Mouse (Mus musculus) midbrain, embryonic 12.5 days (tissue): ENCODE results near the gene Defa37. TPM values are rescaled to one million over a fixed set of nuclear protein-coding genes. Genes with fewer than 3 reads are reported as not detected.
"Not testable (repeated sequence)": the region's sequence is repeated elsewhere in the genome, so short reads cannot be mapped to it uniquely, and the experiment has no call there.

Source experiments
- ATAC-seq: fragments of 200-750 bp; cut with Nextera tagmentation; 2 replicates; pipeline ENCODE4 v1.8.0; 2017; ENCODE audit warnings: low read depth, moderate TSS enrichment, moderate library complexity; ENCODE audit not compliant: low FRiP score
- H3K27ac ChIP-seq: fragments of 300-500 bp; sonication (generic); replicated peaks from 2 replicates; pipeline ENCODE4 v1.5.1; 2016; ENCODE audit warnings: mild to moderate bottlenecking
- H3K27me3 ChIP-seq: fragments of 300-500 bp; sonication (generic); 2 replicates; pipeline ENCODE4 v1.6.1; 2016; ENCODE audit warnings: mild to moderate bottlenecking
- H3K36me3 ChIP-seq: fragments of 300-500 bp; sonication (generic); 2 replicates; pipeline ENCODE4 v1.6.1; 2016
- H3K4me1 ChIP-seq: fragments of 300-500 bp; sonication (generic); 2 replicates; pipeline ENCODE4 v1.6.1; 2016
- H3K4me2 ChIP-seq: fragments of 300-500 bp; sonication (generic); replicated peaks from 2 replicates; pipeline ENCODE4 v1.6.1; 2016; ENCODE audit warnings: mild to moderate bottlenecking, moderate library complexity
- H3K4me3 ChIP-seq: fragments of 300-500 bp; sonication (generic); 2 replicates; pipeline ENCODE4 v1.5.1; 2016; ENCODE audit warnings: mild to moderate bottlenecking
- H3K9ac ChIP-seq: fragments of 300-500 bp; sonication (generic); replicated peaks from 2 replicates; pipeline ENCODE4 v1.6.1; 2016; ENCODE audit warnings: mild to moderate bottlenecking, moderate library complexity
- H3K9me3 ChIP-seq: fragments of 300-500 bp; sonication (generic); 2 replicates; pipeline ENCODE4 v1.6.1; 2016; ENCODE audit warnings: mild to moderate bottlenecking
- WGBS: fragments of 180-500 bp; shearing (Covaris S2); methylation state at CpG from one replicate; pipeline ENCODE4 v1.1.7; 2016; 5-methylcytosine and 5-hydroxymethylcytosine counted together
- polyA plus RNA-seq: library from polyadenylated mRNA; unstranded; fragments of >200 nt; fragmentation: Nextera tagmentation; extraction: Ambion mirVana; gene quantifications from 2 replicates; pipeline ENCODE4 v1.2.1, GENCODE M21; 2016

Gene Defa37
- not detected in 2 replicates for polyA plus RNA-seq

DNA sequence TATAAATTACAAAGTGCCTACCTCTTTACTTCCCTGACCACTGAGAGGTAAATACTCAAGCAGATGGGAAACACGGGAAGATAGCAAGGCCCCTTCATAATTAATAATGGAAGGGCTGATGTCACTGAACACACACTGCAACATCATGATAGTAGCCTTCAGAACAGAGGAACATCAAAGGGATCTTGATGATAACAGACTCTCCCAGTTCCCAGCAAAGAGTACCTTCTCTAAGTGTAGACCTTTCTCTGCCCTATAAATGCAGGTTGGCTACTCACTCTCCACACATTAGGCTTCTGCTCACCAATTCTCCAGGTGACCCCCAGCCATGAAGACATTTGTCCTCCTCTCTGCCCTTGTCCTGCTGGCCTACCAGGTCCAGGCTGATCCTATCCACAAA is at the start of gene Defa37:
Gene Defa37 (plus strand): TSS at position 301 of the 400 bp plus-strand sequence.
- H3K27ac ChIP-seq, H3K9me3 ChIP-seq, H3K4me1 ChIP-seq, H3K27me3 ChIP-seq, H3K9ac ChIP-seq, H3K4me2 ChIP-seq, ATAC-seq, H3K36me3 ChIP-seq, H3K4me3 ChIP-seq: not testable (repeated sequence)
- no CpG with 5 or more reads among the region's 1 CpGs for WGBS

- not testable (repeated sequence) for ATAC-seq, H3K4me3 ChIP-seq, H3K4me1 ChIP-seq, H3K4me2 ChIP-seq, H3K36me3 ChIP-seq, H3K27ac ChIP-seq, H3K27me3 ChIP-seq, H3K9ac ChIP-seq, H3K9me3 ChIP-seq
- no CpG with 5 or more reads among the region's 2 CpGs for WGBS
These were observed 36.5 kb upstream of the Defa37 start, which contains the start of gene Defa32 for GRCm38 (mm10) chr8:21528732-21529131. Gene Defa32, plus strand, starts transcription at chr8:21529032.

DNA sequence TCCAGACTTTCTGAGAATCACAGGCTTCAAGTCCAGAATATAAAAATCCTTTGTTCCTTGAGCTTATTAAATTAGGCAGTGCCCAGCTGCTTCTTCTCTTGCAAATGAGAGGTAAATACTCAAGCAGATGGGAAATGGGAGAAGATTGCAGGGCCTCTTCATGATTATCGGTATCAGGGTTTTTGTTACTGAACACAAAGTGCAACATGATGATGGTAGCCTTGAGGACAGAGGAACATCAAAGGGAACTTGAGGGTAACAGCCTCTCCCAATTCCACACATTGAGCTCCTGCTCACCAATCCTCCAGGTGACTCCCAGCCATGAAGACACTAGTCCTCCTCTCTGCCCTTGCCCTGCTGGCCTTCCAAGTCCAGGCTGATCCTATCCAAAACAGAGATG is 17.5 kb downstream of the Defa37 start, which contains the start of gene Defa28:
Gene Defa28 (plus strand): TSS at position 301 of the 400 bp plus-strand sequence.
- no CpG with 5 or more reads among the region's 1 CpGs for WGBS
- H3K36me3 ChIP-seq, H3K9ac ChIP-seq, H3K27me3 ChIP-seq, ATAC-seq, H3K9me3 ChIP-seq, H3K4me1 ChIP-seq, H3K4me3 ChIP-seq, H3K4me2 ChIP-seq, H3K27ac ChIP-seq: not testable (repeated sequence)

DNA sequence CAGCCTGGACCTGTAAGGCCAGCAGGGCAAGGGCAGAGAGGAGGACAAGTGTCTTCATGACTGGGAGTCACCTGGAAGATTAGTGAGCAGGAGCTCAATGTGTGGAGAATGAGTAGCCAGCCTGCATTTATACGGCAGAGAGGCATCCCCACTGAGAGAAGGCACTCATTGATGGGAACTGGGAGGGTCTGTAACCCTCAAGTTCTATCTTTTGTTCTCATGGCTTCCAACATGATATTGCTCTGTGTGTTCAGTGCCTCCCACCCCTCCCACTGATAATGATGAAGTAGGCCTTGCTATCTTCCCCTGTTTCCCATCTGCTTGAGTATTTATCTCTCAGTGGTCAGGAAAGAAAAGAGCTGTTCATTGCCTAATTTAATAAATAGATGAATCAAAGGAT is 29.2 kb downstream of the Defa37 start, which contains the start of gene Gm7861:
Gene Gm7861 (minus strand): TSS at position 101 of the 400 bp plus-strand sequence.
- H3K27me3 ChIP-seq, H3K36me3 ChIP-seq, ATAC-seq, H3K9me3 ChIP-seq, H3K4me3 ChIP-seq, H3K27ac ChIP-seq, H3K4me1 ChIP-seq, H3K9ac ChIP-seq, H3K4me2 ChIP-seq: not testable (repeated sequence)
- WGBS, result no CpG with 5 or more reads among the region's 1 CpGs

Other genes with a start within 250 kb of the Defa37 start
- not detected in 2 replicates for gene Defa27, start 249.8 kb upstream of the Defa37 start, polyA plus RNA-seq
- not detected in 2 replicates for gene Defa29, start 238.4 kb upstream of the Defa37 start, polyA plus RNA-seq
- not detected in 2 replicates for gene Defa2, start 186.9 kb upstream of the Defa37 start, polyA plus RNA-seq
- not detected in 2 replicates for gene Defa33, start 173.6 kb upstream of the Defa37 start, polyA plus RNA-seq
- gene Defa36, start 138.0 kb upstream of the Defa37 start, polyA plus RNA-seq, result not detected in 2 replicates
- gene Gm7849, start 108.8 kb upstream of the Defa37 start, polyA plus RNA-seq, result not detected in 2 replicates
- not detected in 2 replicates for gene Defa20, start 56.1 kb upstream of the Defa37 start, polyA plus RNA-seq
- gene Defa32, start 36.4 kb upstream of the Defa37 start, polyA plus RNA-seq, result not detected in 2 replicates
- gene Defa28, start 17.6 kb downstream of the Defa37 start, polyA plus RNA-seq, result not detected in 2 replicates
- not detected in 2 replicates for gene Gm7861, start 29.1 kb downstream of the Defa37 start, polyA plus RNA-seq
- not detected in 2 replicates for gene Defa26, start 52.8 kb downstream of the Defa37 start, polyA plus RNA-seq
- not detected in 2 replicates for gene Defa17, start 90.4 kb downstream of the Defa37 start, polyA plus RNA-seq
- not detected in 2 replicates for gene Defa34, start 100.4 kb downstream of the Defa37 start, polyA plus RNA-seq
- gene AY761184, start 138.3 kb downstream of the Defa37 start, polyA plus RNA-seq, result not detected in 2 replicates
- not detected in 2 replicates for gene Defa24, start 169.1 kb downstream of the Defa37 start, polyA plus RNA-seq